Mouse (Mus musculus) forebrain, embryonic 12.5 days (tissue): ENCODE measurements at regions not wholly inside any gene's neighbourhood (a gene's known extent, or its start where the extent isn't known, plus 50 kb on each side); places are given as distances from the start of the nearest gene placed in this dataset.

Experiments used
- ATAC-seq: fragments of 200-750 bp; cut with Nextera tagmentation; 2 replicates; pipeline ENCODE4 v1.8.0; 2017; ENCODE audit warnings: moderate TSS enrichment; ENCODE audit not compliant: low FRiP score
- H3K27ac ChIP-seq: fragments of 300-500 bp; sonication (generic); 2 replicates; pipeline ENCODE4 v1.5.1; 2016; ENCODE audit warnings: mild to moderate bottlenecking
- H3K27me3 ChIP-seq: fragments of 300-500 bp; sonication (generic); 2 replicates; pipeline ENCODE4 v1.6.1; 2016; ENCODE audit warnings: mild to moderate bottlenecking
- H3K36me3 ChIP-seq: fragments of 300-500 bp; sonication (generic); replicated peaks from 2 replicates; pipeline ENCODE4 v1.6.1; 2016; ENCODE audit warnings: mild to moderate bottlenecking
- H3K4me1 ChIP-seq: fragments of 300-500 bp; sonication (generic); 2 replicates; pipeline ENCODE4 v1.6.1; 2016
- H3K4me2 ChIP-seq: fragments of 300-500 bp; sonication (generic); 2 replicates; pipeline ENCODE4 v1.6.1; 2016; ENCODE audit warnings: mild to moderate bottlenecking, moderate library complexity
- H3K4me3 ChIP-seq: fragments of 300-500 bp; sonication (generic); replicated peaks from 2 replicates; pipeline ENCODE4 v1.5.1; 2016; ENCODE audit warnings: mild to moderate bottlenecking
- H3K9ac ChIP-seq: fragments of 300-500 bp; sonication (generic); 2 replicates; pipeline ENCODE4 v1.6.1; 2016; ENCODE audit warnings: mild to moderate bottlenecking
- H3K9me3 ChIP-seq: fragments of 300-500 bp; sonication (generic); 2 replicates; pipeline ENCODE4 v1.6.1; 2016
- WGBS: fragments of 180-500 bp; shearing (Covaris S2); methylation state at CpG from one replicate; pipeline ENCODE4 v1.1.7; 2016; 5-methylcytosine and 5-hydroxymethylcytosine counted together

GRCm38 (mm10) chr2:117913846-117914245 lies 197.8 kb upstream of the Thbs1 start:
- H3K4me2 ChIP-seq = no peak overlapping the region
- 92% methylated on average over 4 of the region's 4 CpGs for WGBS
- no peak for ATAC-seq

GRCm38 (mm10) chr2:117915821-117916220 lies 195.9 kb upstream of the Thbs1 start:
- Histone ChIP-seq H3K9me3 (no peaks in the 10 kb centered on the region), H3K27ac (no peak overlapping the region), H3K4me2 (no peak overlapping the region), H3K27me3 (no peaks in the 10 kb centered on the region), H3K4me1 (no peaks in the 10 kb centered on the region), H3K36me3 (no peaks in the 10 kb centered on the region), H3K4me3 (no peak overlapping the region), H3K9ac (no peak overlapping the region)
- WGBS = 89% methylated on average over 2 of the region's 2 CpGs
- no peak for ATAC-seq

More at GRCm38 (mm10) chr2:117913846-117914245, 197.8 kb upstream of the Thbs1 start:
- Histone ChIP-seq H3K27me3 (no peaks in the 10 kb centered on the region), H3K9me3 (no peaks in the 10 kb centered on the region), H3K27ac (no peak overlapping the region), H3K4me1 (no peaks in the 10 kb centered on the region), H3K4me3 (no peak overlapping the region), H3K9ac (no peak overlapping the region), H3K36me3 (no peaks in the 10 kb centered on the region)

GRCm38 (mm10) chr2:117917181-117917580 lies 194.5 kb upstream of the Thbs1 start:
- H3K27me3 ChIP-seq = no peaks in the 10 kb centered on the region
- no peaks in the 10 kb centered on the region for H3K4me1 ChIP-seq
- no peak overlapping the region for H3K27ac ChIP-seq
- no peak for ATAC-seq
- no peaks in the 10 kb centered on the region for H3K36me3 ChIP-seq
- H3K9ac ChIP-seq = no peak overlapping the region
- no peak overlapping the region for H3K4me2 ChIP-seq
- WGBS = 81% methylated on average over 3 of the region's 3 CpGs
- H3K4me3 ChIP-seq = no peak overlapping the region
- no peaks in the 10 kb centered on the region for H3K9me3 ChIP-seq

GRCm38 (mm10) chr2:117924877-117925276 lies 186.8 kb upstream of the Thbs1 start:
- Histone ChIP-seq H3K4me1 (peaks cover 4% of the 10 kb centered on the region; the same call in 1 of the 2 replicates), H3K9ac (no peak overlapping the region), H3K27me3 (no peaks in the 10 kb centered on the region), H3K4me3 (no peak overlapping the region), H3K9me3 (no peaks in the 10 kb centered on the region), H3K36me3 (no peaks in the 10 kb centered on the region), H3K27ac (no peak overlapping the region), H3K4me2 (no peak overlapping the region)
- 15% methylated on average over 5 of the region's 5 CpGs for WGBS
- no peak for ATAC-seq

- peaks cover 4% of the 10 kb centered on the region; the same call in 1 of the 2 replicates for H3K4me1 ChIP-seq
- WGBS = 89% methylated on average over 5 of the region's 5 CpGs
- no peak overlapping the region for H3K4me3 ChIP-seq
- no peaks in the 10 kb centered on the region for H3K27me3 ChIP-seq
- H3K27ac ChIP-seq = no peak overlapping the region
- ATAC-seq = no peak
- no peaks in the 10 kb centered on the region for H3K9me3 ChIP-seq
- no peak overlapping the region for H3K9ac ChIP-seq
- no peak overlapping the region for H3K4me2 ChIP-seq
- H3K36me3 ChIP-seq = no peaks in the 10 kb centered on the region
Observed at GRCm38 (mm10) chr2:117925412-117925811, 186.3 kb upstream of the Thbs1 start.

GRCm38 (mm10) chr2:117928062-117928461 lies 183.6 kb upstream of the Thbs1 start:
- peaks cover 4% of the 10 kb centered on the region; the same call in 1 of the 2 replicates for H3K4me1 ChIP-seq
- no peaks in the 10 kb centered on the region for H3K9me3 ChIP-seq
- H3K9ac ChIP-seq = no peak overlapping the region
- H3K27me3 ChIP-seq = no peaks in the 10 kb centered on the region
- H3K36me3 ChIP-seq = no peaks in the 10 kb centered on the region
- H3K4me2 ChIP-seq = no peak overlapping the region
- H3K27ac ChIP-seq = no peak overlapping the region
- ATAC-seq = peak; percentile 79
- WGBS = 36% methylated on average over 6 of the region's 6 CpGs
- no peak overlapping the region for H3K4me3 ChIP-seq

- WGBS = 87% methylated on average over 1 of the region's 1 CpGs
- no peak for ATAC-seq
- Histone ChIP-seq H3K9ac (no peak overlapping the region), H3K4me2 (no peak overlapping the region), H3K4me3 (no peak overlapping the region), H3K9me3 (no peaks in the 10 kb centered on the region), H3K36me3 (no peaks in the 10 kb centered on the region), H3K27me3 (no peaks in the 10 kb centered on the region), H3K27ac (no peak overlapping the region), H3K4me1 (peaks cover 4% of the 10 kb centered on the region; the same call in 1 of the 2 replicates)
Observed at GRCm38 (mm10) chr2:117929586-117929985, 182.1 kb upstream of the Thbs1 start.

GRCm38 (mm10) chr2:117930895-117931537 lies 180.7 kb upstream of the Thbs1 start:
- H3K36me3 ChIP-seq = no peaks in the 10 kb centered on the region
- no peaks in the 10 kb centered on the region for H3K27me3 ChIP-seq
- no peaks in the 10 kb centered on the region; the same call in 1 of the 2 replicates for H3K4me1 ChIP-seq
- no peak overlapping the region for H3K9ac ChIP-seq
- H3K9me3 ChIP-seq = no peaks in the 10 kb centered on the region
- no peak overlapping the region for H3K4me2 ChIP-seq
- no peak for ATAC-seq
- no peak overlapping the region for H3K4me3 ChIP-seq
- no peak overlapping the region for H3K27ac ChIP-seq
- WGBS = 91% methylated on average over 3 of the region's 3 CpGs

GRCm38 (mm10) chr2:117936590-117936989 lies 175.1 kb upstream of the Thbs1 start:
- Histone ChIP-seq H3K36me3 (no peaks in the 10 kb centered on the region), H3K9me3 (no peaks in the 10 kb centered on the region), H3K4me2 (no peak overlapping the region), H3K4me1 (peaks cover 9% of the 10 kb centered on the region), H3K27me3 (no peaks in the 10 kb centered on the region), H3K27ac (no peak overlapping the region), H3K9ac (no peak overlapping the region), H3K4me3 (no peak overlapping the region)
- WGBS = 85% methylated on average over 6 of the region's 6 CpGs
- no peak for ATAC-seq

- Histone ChIP-seq H3K9me3 (no peaks in the 10 kb centered on the region), H3K27ac (0 out of 2 replicates have a peak overlapping the region, but pooled peaks have one; percentile 25), H3K4me3 (no peak overlapping the region), H3K4me2 (0 out of 2 replicates have a peak overlapping the region, but pooled peaks have one; percentile 8), H3K9ac (no peak overlapping the region), H3K4me1 (peaks cover 9% of the 10 kb centered on the region), H3K36me3 (no peaks in the 10 kb centered on the region), H3K27me3 (no peaks in the 10 kb centered on the region)
- 18% methylated on average over 12 of the region's 12 CpGs for WGBS
- ATAC-seq = peak; percentile 84
Observed at GRCm38 (mm10) chr2:117938283-117939049, 173.2 kb upstream of the Thbs1 start.

- H3K4me1 ChIP-seq = peaks cover 9% of the 10 kb centered on the region
- peak; percentile 33; the same call in 1 of the 2 replicates for ATAC-seq
- H3K27me3 ChIP-seq = no peaks in the 10 kb centered on the region
- no peak overlapping the region for H3K4me2 ChIP-seq
- H3K9me3 ChIP-seq = no peaks in the 10 kb centered on the region
- 44% methylated on average over 6 of the region's 6 CpGs for WGBS
- H3K4me3 ChIP-seq = no peak overlapping the region
- H3K36me3 ChIP-seq = no peaks in the 10 kb centered on the region
- no peak overlapping the region for H3K9ac ChIP-seq
- H3K27ac ChIP-seq = no peak overlapping the region
Observed at GRCm38 (mm10) chr2:117941517-117942096, 170.1 kb upstream of the Thbs1 start.

GRCm38 (mm10) chr2:117943666-117944065 lies 168.0 kb upstream of the Thbs1 start:
- Histone ChIP-seq H3K9me3 (no peaks in the 10 kb centered on the region), H3K4me2 (no peak overlapping the region), H3K4me3 (no peak overlapping the region), H3K9ac (no peak overlapping the region), H3K36me3 (no peaks in the 10 kb centered on the region), H3K27me3 (no peaks in the 10 kb centered on the region), H3K27ac (no peak overlapping the region), H3K4me1 (peaks cover 4% of the 10 kb centered on the region)
- no peak for ATAC-seq
- WGBS = 66% methylated on average over 5 of the region's 5 CpGs
